Mouse (Mus musculus) erythroblast, embryonic 14.5 days (primary cell): Measurements from ENCODE around the gene Wdr54. TPM values are rescaled to one million over a fixed set of nuclear protein-coding genes. Genes with fewer than 3 reads are reported as not detected.
A peak's percentile ranks its signal among the peaks of the same experiment; 100 is the strongest.

Experiments
- H3K27me3 ChIP-seq: 2 replicates; pipeline ENCODE4 v1.6.1; 2012; ENCODE audit warnings: inconsistent platforms; ENCODE audit not compliant: control insufficient read depth
- H3K36me3 ChIP-seq: 2 replicates; pipeline ENCODE4 v1.6.1; 2012; ENCODE audit warnings: mild to moderate bottlenecking, inconsistent platforms; ENCODE audit not compliant: control insufficient read depth
- H3K4me1 ChIP-seq: 2 replicates; pipeline ENCODE4 v1.6.1; 2012; ENCODE audit warnings: inconsistent platforms; ENCODE audit not compliant: control insufficient read depth
- H3K4me3 ChIP-seq: replicated peaks from 2 replicates; pipeline ENCODE3; 2012; ENCODE audit warnings: moderate library complexity, mild to moderate bottlenecking, inconsistent platforms
- H3K9me3 ChIP-seq: 2 replicates; pipeline ENCODE4 v1.6.1; 2012; ENCODE audit warnings: low read length, inconsistent platforms, mixed read lengths; ENCODE audit not compliant: control insufficient read depth
- GATA1 ChIP-seq: IDR thresholded peaks from 2 replicates; pipeline ENCODE4 v1.6.1; 2012; ENCODE audit warnings: low read length, inconsistent platforms, mixed read lengths
- TAL1 ChIP-seq: IDR thresholded peaks from 3 replicates; pipeline ENCODE4 v1.6.1; 2012; ENCODE audit warnings: low read length, inconsistent platforms, mixed read lengths
- polyA plus RNA-seq: library from polyadenylated mRNA; stranded (reverse); fragments of >175 nt; gene quantifications from 2 replicates; pipeline ENCODE4 v1.2.3, GENCODE M21; 2012

Gene Wdr54
- polyA plus RNA-seq = 0.01 and 0.02 TPM in 2 replicates

DNA sequence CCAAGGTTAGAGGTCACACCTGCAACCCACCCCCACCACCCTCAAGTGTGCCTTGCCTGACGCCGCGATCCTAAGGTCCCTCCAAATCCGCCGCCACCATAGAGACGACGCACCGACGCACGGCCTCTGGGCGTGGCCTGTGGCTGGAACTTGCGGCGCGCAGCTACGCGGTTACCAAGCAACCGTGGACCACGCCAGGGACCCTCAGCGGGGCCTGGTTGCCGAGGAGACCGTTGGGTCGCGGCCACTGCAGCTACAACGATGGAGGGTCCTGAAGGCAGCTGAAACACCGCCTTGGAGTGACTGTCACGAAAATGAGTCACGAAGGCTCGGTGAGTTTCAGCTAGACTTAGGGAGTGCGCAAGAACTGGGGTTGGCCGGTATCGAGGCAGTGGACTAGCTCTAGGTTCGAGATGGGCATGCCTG, at the start of gene Wdr54, which contains the start of gene 1700003E16Rik:
Wdr54 (minus strand) TSS at position 139 of the 426 bp plus-strand sequence.
1700003E16Rik (plus strand) TSS at position 146 of the 426 bp plus-strand sequence.
- peaks cover 14% of the 10 kb centered on the region for H3K4me1 ChIP-seq
- H3K9me3 ChIP-seq = no peaks in the 10 kb centered on the region
- H3K4me3 ChIP-seq = peak within 1 kb of the TSS; percentile 60
- peaks cover 3% of the 10 kb centered on the region; the same call in 1 of the 2 replicates for H3K36me3 ChIP-seq
- peaks cover 63% of the 10 kb centered on the region for H3K27me3 ChIP-seq
- no peak for TF ChIP-seq GATA1
- no peak for TF ChIP-seq TAL1

DNA sequence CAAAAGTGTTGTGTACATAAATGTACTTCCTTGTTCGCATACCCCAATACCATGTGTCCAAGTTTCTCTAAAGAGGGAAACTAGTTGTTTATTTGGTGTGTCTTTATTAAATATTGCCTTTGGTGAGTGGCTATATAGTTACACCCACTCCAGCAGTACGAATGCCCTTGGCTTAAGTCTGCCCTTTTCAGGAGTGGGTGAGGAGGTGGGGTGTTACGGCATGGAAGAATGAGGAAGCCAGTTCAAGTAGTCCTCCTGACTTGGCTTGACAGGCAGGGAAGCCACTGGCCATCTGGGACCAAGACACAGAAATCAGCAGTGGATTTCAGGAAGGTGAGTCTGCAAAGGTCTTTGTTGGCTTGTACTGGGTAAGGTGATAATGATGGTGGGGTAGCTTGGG, 49.7 kb upstream of the Wdr54 start:
- TF ChIP-seq TAL1 (no peak), GATA1 (no peak)
- H3K4me3 ChIP-seq = no peak overlapping the region
- H3K36me3 ChIP-seq = peaks cover 2% of the 10 kb centered on the region; the same call in 1 of the 2 replicates
- H3K27me3 ChIP-seq = no peaks in the 10 kb centered on the region; the same call in 1 of the 2 replicates
- peaks cover 4% of the 10 kb centered on the region for H3K4me1 ChIP-seq
- H3K9me3 ChIP-seq = no peaks in the 10 kb centered on the region

DNA sequence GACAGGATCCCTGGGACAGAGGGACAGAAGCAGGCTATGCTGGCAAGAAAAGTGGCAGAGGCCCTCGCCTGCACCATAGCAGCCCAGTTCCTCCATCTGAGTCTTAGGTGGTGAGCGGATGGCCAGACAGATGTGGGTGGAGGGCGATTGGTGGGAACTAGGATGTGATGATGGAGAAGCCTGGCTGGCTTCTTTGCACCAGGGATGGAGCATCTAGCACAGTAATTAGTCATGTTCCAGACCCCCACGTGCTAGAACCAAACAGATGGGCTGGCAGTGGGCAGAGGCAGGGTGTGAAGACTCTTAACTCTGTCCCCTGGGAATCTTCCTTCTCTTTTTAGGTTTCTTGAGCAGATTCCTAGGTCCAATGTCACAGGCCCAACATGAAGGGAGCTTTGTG, 47.1 kb upstream of the Wdr54 start:
- Histone ChIP-seq H3K36me3 (peaks cover 24% of the 10 kb centered on the region), H3K4me1 (peaks cover 4% of the 10 kb centered on the region), H3K4me3 (no peak overlapping the region), H3K9me3 (no peaks in the 10 kb centered on the region), H3K27me3 (no peaks in the 10 kb centered on the region; the same call in 1 of the 2 replicates)
- TF ChIP-seq TAL1 = no peak

DNA sequence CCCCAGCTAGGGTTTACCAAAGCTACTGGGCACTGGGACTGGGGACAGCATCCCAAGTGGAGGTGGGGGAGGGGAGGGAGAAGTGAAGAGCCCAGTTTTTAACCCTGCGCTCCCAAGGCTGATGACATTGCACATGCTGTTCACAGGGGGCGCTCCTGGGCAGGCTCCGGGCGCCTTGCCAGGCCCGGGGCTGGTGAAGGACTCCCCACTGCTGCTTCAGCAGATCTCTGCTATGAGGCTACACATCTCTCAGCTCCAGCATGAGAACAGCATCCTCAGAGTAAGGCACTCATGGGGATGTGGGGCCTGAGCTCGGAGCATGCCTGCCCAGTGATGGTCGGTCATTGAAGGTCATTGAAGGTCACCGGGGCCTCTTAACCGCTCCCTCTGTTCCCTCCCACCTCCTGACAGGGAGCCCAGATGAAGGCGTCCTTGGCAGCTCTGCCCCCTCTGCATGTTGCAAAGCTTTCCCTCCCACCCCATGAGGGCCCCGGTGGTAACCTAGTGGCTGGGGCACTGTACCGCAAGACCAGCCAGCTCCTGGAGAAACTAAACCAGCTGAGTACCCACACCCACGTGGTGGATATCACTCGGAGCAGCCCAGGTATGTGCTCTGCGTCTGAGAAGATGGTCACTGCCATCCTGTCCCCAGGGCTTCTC, 41.3 kb upstream of the Wdr54 start:
- H3K9me3 ChIP-seq = no peaks in the 10 kb centered on the region
- H3K36me3 ChIP-seq = peaks cover 81% of the 10 kb centered on the region
- H3K4me1 ChIP-seq = no peaks in the 10 kb centered on the region
- H3K27me3 ChIP-seq = no peaks in the 10 kb centered on the region
- H3K4me3 ChIP-seq = no peak overlapping the region
- TF ChIP-seq GATA1 (no peak), TAL1 (no peak)

DNA sequence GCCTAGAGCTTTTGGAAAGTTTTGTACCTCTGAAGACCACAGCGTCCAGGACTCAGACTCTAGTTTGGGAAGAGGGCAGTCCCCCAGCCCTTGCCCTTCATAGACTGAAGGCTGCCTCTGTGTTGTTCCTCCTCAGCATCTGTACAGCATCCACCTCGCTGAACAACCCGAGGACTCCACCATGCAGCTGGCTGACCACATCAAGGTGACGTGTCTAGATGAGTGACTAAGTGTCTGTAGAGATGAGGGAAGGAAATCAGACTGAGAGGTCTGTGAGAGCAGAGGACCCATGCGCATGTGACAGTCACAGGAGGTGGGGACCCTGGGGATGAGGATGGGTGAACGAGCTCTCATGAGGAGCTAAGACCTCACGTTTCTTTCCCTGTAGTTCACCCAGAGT, 37.4 kb upstream of the Wdr54 start:
- Histone ChIP-seq H3K36me3 (peaks cover 99% of the 10 kb centered on the region), H3K9me3 (no peaks in the 10 kb centered on the region), H3K27me3 (no peaks in the 10 kb centered on the region), H3K4me1 (peaks cover 6% of the 10 kb centered on the region), H3K4me3 (no peak overlapping the region)
- no peak for TF ChIP-seq GATA1

DNA sequence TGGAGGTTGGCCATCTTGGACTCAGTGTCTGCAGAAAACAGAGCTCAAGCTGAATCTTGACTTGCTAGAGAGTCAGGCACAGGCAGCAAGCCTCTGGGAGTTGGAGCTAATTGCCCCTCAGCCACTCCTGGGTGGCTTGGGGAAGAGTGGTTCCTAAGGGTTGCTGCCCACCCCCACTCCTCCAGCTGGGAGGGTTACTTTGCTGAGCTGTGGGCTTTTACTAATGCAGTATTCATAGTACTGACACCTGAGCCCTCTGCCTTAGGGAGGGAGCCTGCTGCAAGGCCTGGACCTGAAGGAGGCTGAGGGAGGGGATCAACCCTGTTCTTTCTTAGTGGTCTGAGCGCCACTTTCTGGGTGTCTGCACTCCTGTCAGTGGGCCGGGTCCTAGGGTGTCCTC, 30.7 kb upstream of the Wdr54 start:
- peaks cover 23% of the 10 kb centered on the region for H3K4me1 ChIP-seq
- peaks cover 84% of the 10 kb centered on the region for H3K36me3 ChIP-seq
- H3K9me3 ChIP-seq = no peaks in the 10 kb centered on the region
- no peaks in the 10 kb centered on the region for H3K27me3 ChIP-seq
- TF ChIP-seq TAL1 (no peak), GATA1 (no peak)
- H3K4me3 ChIP-seq = no peak overlapping the region

DNA sequence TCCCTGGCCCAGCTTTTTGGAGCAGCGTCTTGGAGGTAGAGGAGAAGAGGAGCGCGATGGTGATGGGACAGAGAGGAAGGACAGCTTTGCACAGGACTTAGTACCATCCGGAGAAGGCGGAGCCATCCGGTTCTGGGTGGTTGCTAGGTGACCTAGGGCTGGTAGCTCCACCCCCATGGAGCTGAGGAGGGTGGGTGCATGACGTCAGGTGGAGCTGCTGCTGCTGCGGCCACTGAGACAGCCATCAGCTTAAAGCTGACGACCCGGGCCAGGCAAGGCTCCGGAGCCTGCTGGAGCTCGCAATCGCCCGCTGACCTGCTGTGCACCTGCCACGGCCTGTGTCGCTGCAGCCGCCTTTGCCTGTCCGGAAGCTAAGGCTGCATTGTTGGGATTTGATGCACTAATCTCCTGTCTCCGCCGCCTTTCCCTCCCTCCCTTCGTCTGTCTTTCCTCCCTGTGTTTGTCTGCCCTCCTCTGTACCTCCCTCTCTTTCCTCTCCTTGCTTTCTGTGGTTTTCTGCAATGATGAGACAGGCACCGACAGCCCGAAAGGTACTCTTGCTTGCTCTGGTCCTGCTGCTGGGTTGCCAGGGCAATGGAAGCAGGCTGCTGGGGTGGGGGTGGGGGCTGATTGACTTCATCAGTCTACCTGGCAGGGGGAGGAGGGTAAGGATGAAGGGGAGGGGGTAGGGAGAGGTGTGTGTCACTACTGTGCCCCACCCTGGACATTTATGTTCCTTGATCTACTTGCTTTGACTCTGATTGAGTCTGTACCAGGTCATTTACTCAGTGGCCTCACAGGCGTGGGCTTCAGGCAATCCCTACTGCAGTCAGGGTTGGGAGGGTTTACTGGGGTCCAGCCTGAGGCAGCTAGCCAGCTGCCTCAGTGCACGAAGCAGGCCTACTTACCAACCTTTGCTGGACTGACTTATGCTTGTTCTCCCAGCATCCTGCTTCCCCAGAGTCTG, 30.0 kb upstream of the Wdr54 start:
- TF ChIP-seq TAL1 = no peak
- no peak for TF ChIP-seq GATA1
- Histone ChIP-seq H3K27me3 (no peaks in the 10 kb centered on the region), H3K4me1 (peaks cover 23% of the 10 kb centered on the region), H3K4me3 (no peak overlapping the region), H3K9me3 (no peaks in the 10 kb centered on the region), H3K36me3 (peaks cover 76% of the 10 kb centered on the region)

DNA sequence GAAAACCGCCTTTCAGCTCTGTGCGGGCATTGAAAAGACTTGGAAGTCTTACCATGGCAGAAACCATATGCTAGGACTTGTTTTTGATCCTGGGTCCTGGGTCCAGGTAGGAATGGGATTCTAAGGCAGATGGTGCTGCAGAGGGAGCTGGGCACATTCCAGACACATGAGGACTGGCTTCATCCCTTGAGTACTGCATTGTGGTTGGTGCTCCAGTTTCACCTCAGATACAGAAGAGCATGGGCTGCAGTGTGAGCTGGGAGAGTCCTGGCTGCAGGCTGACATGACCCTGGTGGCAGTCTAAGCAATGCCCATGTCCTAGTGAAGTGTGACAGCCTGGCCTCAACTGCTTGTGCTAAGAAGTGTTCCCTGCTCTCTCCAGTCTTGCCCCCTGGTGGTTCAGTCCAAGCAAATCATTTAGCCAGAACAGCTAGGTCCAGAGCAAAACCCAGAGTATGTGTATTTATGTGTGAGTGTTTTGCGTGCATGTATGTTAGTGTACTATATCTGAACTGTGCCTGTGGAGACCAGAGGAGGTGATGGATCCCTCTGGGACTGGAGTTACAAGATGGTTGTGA, 28.8 kb upstream of the Wdr54 start:
- TF ChIP-seq GATA1 (no peak), TAL1 (no peak)
- no peaks in the 10 kb centered on the region for H3K27me3 ChIP-seq
- H3K36me3 ChIP-seq = peaks cover 67% of the 10 kb centered on the region
- peaks cover 25% of the 10 kb centered on the region for H3K4me1 ChIP-seq
- no peaks in the 10 kb centered on the region for H3K9me3 ChIP-seq
- H3K4me3 ChIP-seq = no peak overlapping the region

DNA sequence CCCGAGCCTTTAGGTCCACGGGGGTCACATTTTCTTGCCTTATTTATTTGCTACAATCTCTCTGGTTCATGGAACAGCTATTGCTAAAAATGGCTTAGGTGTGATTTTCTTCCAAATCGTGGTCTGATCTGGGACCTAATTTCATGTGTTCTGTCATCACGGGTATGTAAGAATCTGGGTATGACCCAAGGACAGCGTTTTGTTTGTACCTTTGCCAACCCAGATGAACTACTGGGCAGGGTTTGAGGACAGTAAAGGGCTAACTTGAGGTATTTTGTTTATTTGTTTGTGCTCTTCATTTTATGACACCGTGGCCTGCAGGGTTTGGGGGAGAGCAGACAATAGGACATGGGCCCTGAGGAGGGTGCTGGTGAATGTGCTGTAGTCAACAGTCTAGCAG, 24.4 kb upstream of the Wdr54 start:
- no peak overlapping the region for H3K4me3 ChIP-seq
- H3K9me3 ChIP-seq = no peaks in the 10 kb centered on the region
- H3K27me3 ChIP-seq = no peaks in the 10 kb centered on the region
- peaks cover 10% of the 10 kb centered on the region for H3K4me1 ChIP-seq
- no peak for TF ChIP-seq TAL1
- TF ChIP-seq GATA1 = no peak
- H3K36me3 ChIP-seq = peaks cover 49% of the 10 kb centered on the region
